Mouse (Mus musculus): ENCODE data around the gene Zfp683. TPM values are rescaled to one million over a fixed set of nuclear protein-coding genes. Genes with fewer than 3 reads are reported as not detected.

Gene Zfp683
- polyA plus RNA-seq, 1 experiment from 2014 or later, result not detected

- H3K9me3 ChIP-seq (replicated peaks), result no peaks in the 10 kb centered on the region
- 0 out of 2 replicates have a peak overlapping the region, but pooled peaks have one; percentile 20 for H3K9ac ChIP-seq
- H3K4me3 ChIP-seq, result no peak overlapping the region
- no peaks in the 10 kb centered on the region for H3K36me3 ChIP-seq
- H3K27ac ChIP-seq (ENCODE audit: poor library complexity, severe bottlenecking), result 0 out of 2 replicates have a peak overlapping the region, but pooled peaks have one; percentile 37
- ATAC-seq (ENCODE audit: insufficient number of reproducible peaks, low FRiP score), result no peak; the same call in 1 of the 2 replicates
- 4% methylated on average over 8 of the region's 8 CpGs for WGBS
- no peaks in the 10 kb centered on the region; the same call in 1 of the 2 replicates for H3K27me3 ChIP-seq (replicated peaks)
- peaks cover 28% of the 10 kb centered on the region for H3K4me1 ChIP-seq (replicated peaks)
- H3K4me2 ChIP-seq, result peak overlapping the region; percentile 23; the same call in 1 of the 2 replicates
These were observed 1.1 kb upstream of the Zfp683 start for GRCm38 (mm10) chr4:134052560-134052959.

- H3K9me3 ChIP-seq (replicated peaks), result no peaks in the 10 kb centered on the region
- H3K9ac ChIP-seq, result no peak overlapping the region
- H3K4me2 ChIP-seq, result peak overlapping the region; percentile 44
- H3K36me3 ChIP-seq, result no peaks in the 10 kb centered on the region
- H3K27me3 ChIP-seq (replicated peaks), result peaks cover 47% of the 10 kb centered on the region
- ATAC-seq (ENCODE audit: insufficient number of reproducible peaks, low FRiP score), result no peak
- 0 out of 2 replicates have a peak, but pooled peaks cover 4% of the 10 kb centered on the region for H3K4me1 ChIP-seq (replicated peaks)
- 20% methylated on average over 14 of the region's 14 CpGs for WGBS
- H3K27ac ChIP-seq (ENCODE audit: poor library complexity, severe bottlenecking), result no peak overlapping the region
- peak overlapping the region; percentile 12 for H3K4me3 ChIP-seq
These were observed 4.6 kb downstream of the Zfp683 start for GRCm38 (mm10) chr4:134058166-134058715.

GRCm38 (mm10) chr4:134058908-134059307 lies 5.3 kb downstream of the Zfp683 start:
- no peak for ATAC-seq (ENCODE audit: insufficient number of reproducible peaks, low FRiP score)
- H3K4me3 ChIP-seq, result 0 out of 2 replicates have a peak overlapping the region, but pooled peaks have one; percentile 12
- no peak overlapping the region for H3K4me2 ChIP-seq
- 0 out of 2 replicates have a peak, but pooled peaks cover 4% of the 10 kb centered on the region for H3K4me1 ChIP-seq (replicated peaks)
- H3K9me3 ChIP-seq (replicated peaks), result no peaks in the 10 kb centered on the region
- peaks cover 47% of the 10 kb centered on the region for H3K27me3 ChIP-seq (replicated peaks)
- H3K36me3 ChIP-seq, result no peaks in the 10 kb centered on the region
- no peak overlapping the region for H3K27ac ChIP-seq (ENCODE audit: poor library complexity, severe bottlenecking)
- 71% methylated on average over 6 of the region's 6 CpGs for WGBS
- no peak overlapping the region for H3K9ac ChIP-seq

- ATAC-seq (ENCODE audit: insufficient number of reproducible peaks, low FRiP score), result no peak
- peak within 1 kb of the TSS; percentile 19; the same call in 1 of the 2 replicates for H3K4me2 ChIP-seq
- H3K4me3 ChIP-seq, result no peak within 1 kb of the TSS
These were observed 6.7 kb downstream of the Zfp683 start, which contains the start of gene Crybg2 for GRCm38 (mm10) chr4:134060135-134060865. Crybg2 (plus strand) TSS chr4:134060815.

GRCm38 (mm10) chr4:134061166-134061830 lies 7.7 kb downstream of the Zfp683 start:
- ATAC-seq (ENCODE audit: insufficient number of reproducible peaks, low FRiP score), result no peak
- peaks cover 68% of the 10 kb centered on the region for H3K27me3 ChIP-seq (replicated peaks)
- no peak overlapping the region for H3K4me3 ChIP-seq
- peaks cover 12% of the 10 kb centered on the region; the same call in 1 of the 2 replicates for H3K4me1 ChIP-seq (replicated peaks)
- no peak overlapping the region for H3K9ac ChIP-seq
- no peaks in the 10 kb centered on the region for H3K36me3 ChIP-seq
- no peak overlapping the region for H3K4me2 ChIP-seq
- H3K9me3 ChIP-seq (replicated peaks), result no peaks in the 10 kb centered on the region
- no peak overlapping the region for H3K27ac ChIP-seq (ENCODE audit: poor library complexity, severe bottlenecking)
- whole genome bisulfite sequencing, result 51% methylated on average over 18 of the region's 18 CpGs

More at GRCm38 (mm10) chr4:134060135-134060865, 6.7 kb downstream of the Zfp683 start, which contains the start of gene Crybg2:
- Histone ChIP-seq H3K36me3 (no peaks in the 10 kb centered on the region), H3K9ac (0 out of 2 replicates have a peak within 1 kb of the TSS, but pooled peaks have one; percentile 6), H3K27ac (ENCODE audit: poor library complexity, severe bottlenecking) (no peak within 1 kb of the TSS), H3K27me3 (replicated peaks) (peaks cover 59% of the 10 kb centered on the region), H3K4me1 (replicated peaks) (peaks cover 8% of the 10 kb centered on the region; the same call in 1 of the 2 replicates), H3K9me3 (replicated peaks) (no peaks in the 10 kb centered on the region)
- WGBS, result 32% methylated on average over 28 of the region's 28 CpGs

- Histone ChIP-seq H3K9me3 (replicated peaks) (no peaks in the 10 kb centered on the region), H3K36me3 (no peaks in the 10 kb centered on the region), H3K27me3 (replicated peaks) (peaks cover 75% of the 10 kb centered on the region), H3K9ac (no peak overlapping the region), H3K27ac (ENCODE audit: poor library complexity, severe bottlenecking) (no peak overlapping the region), H3K4me1 (replicated peaks) (peaks cover 12% of the 10 kb centered on the region; the same call in 1 of the 2 replicates), H3K4me3 (no peak overlapping the region), H3K4me2 (no peak overlapping the region)
- WGBS, result 48% methylated on average over 8 of the region's 8 CpGs
- ATAC-seq (ENCODE audit: insufficient number of reproducible peaks, low FRiP score), result 0 out of 2 replicates have a peak, but pooled peaks have one; percentile 33
These were observed 8.4 kb downstream of the Zfp683 start for GRCm38 (mm10) chr4:134061944-134062446.

- H3K4me3 ChIP-seq, result no peak overlapping the region
- H3K27ac ChIP-seq (ENCODE audit: poor library complexity, severe bottlenecking), result no peak overlapping the region
- H3K27me3 ChIP-seq (replicated peaks), result peaks cover 80% of the 10 kb centered on the region
- no peaks in the 10 kb centered on the region for H3K36me3 ChIP-seq
- no peaks in the 10 kb centered on the region for H3K9me3 ChIP-seq (replicated peaks)
- ATAC-seq (ENCODE audit: insufficient number of reproducible peaks, low FRiP score), result no peak
- WGBS, result 54% methylated on average over 8 of the region's 8 CpGs
- no peak overlapping the region for H3K4me2 ChIP-seq
- H3K9ac ChIP-seq, result no peak overlapping the region
- H3K4me1 ChIP-seq (replicated peaks), result peaks cover 12% of the 10 kb centered on the region; the same call in 1 of the 2 replicates
These were observed 8.9 kb downstream of the Zfp683 start for GRCm38 (mm10) chr4:134062561-134062960.

GRCm38 (mm10) chr4:134065431-134066004 lies 11.9 kb downstream of the Zfp683 start:
- H3K9ac ChIP-seq, result no peak overlapping the region
- H3K27me3 ChIP-seq (replicated peaks), result peaks cover 63% of the 10 kb centered on the region
- H3K36me3 ChIP-seq, result no peaks in the 10 kb centered on the region
- no peak overlapping the region for H3K27ac ChIP-seq (ENCODE audit: poor library complexity, severe bottlenecking)
- H3K4me2 ChIP-seq, result peak overlapping the region; percentile 19; the same call in 1 of the 2 replicates
- ATAC-seq (ENCODE audit: insufficient number of reproducible peaks, low FRiP score), result no peak
- peak overlapping the region; percentile 15; the same call in 1 of the 2 replicates for H3K4me3 ChIP-seq
- peaks cover 9% of the 10 kb centered on the region; the same call in 1 of the 2 replicates for H3K4me1 ChIP-seq (replicated peaks)
- WGBS, result 23% methylated on average over 23 of the region's 23 CpGs
- H3K9me3 ChIP-seq (replicated peaks), result no peaks in the 10 kb centered on the region

GRCm38 (mm10) chr4:134067383-134067782 lies 13.7 kb downstream of the Zfp683 start:
- no peaks in the 10 kb centered on the region for H3K36me3 ChIP-seq
- WGBS, result 91% methylated on average over 8 of the region's 8 CpGs
- no peaks in the 10 kb centered on the region for H3K9me3 ChIP-seq (replicated peaks)
- peaks cover 8% of the 10 kb centered on the region; the same call in 1 of the 2 replicates for H3K4me1 ChIP-seq (replicated peaks)
- no peak; the same call in 1 of the 2 replicates for ATAC-seq (ENCODE audit: insufficient number of reproducible peaks, low FRiP score)
- H3K27me3 ChIP-seq (replicated peaks), result peaks cover 48% of the 10 kb centered on the region
- no peak overlapping the region for H3K27ac ChIP-seq (ENCODE audit: poor library complexity, severe bottlenecking)
- no peak overlapping the region for H3K4me3 ChIP-seq
- no peak overlapping the region for H3K4me2 ChIP-seq
- no peak overlapping the region for H3K9ac ChIP-seq

GRCm38 (mm10) chr4:134067833-134068544 lies 14.4 kb downstream of the Zfp683 start:
- Histone ChIP-seq H3K9ac (no peak overlapping the region), H3K4me3 (no peak overlapping the region), H3K36me3 (no peaks in the 10 kb centered on the region), H3K4me1 (replicated peaks) (peaks cover 8% of the 10 kb centered on the region; the same call in 1 of the 2 replicates), H3K4me2 (no peak overlapping the region), H3K27ac (ENCODE audit: poor library complexity, severe bottlenecking) (no peak overlapping the region), H3K9me3 (replicated peaks) (no peaks in the 10 kb centered on the region), H3K27me3 (replicated peaks) (peaks cover 41% of the 10 kb centered on the region)
- 75% methylated on average over 7 of the region's 7 CpGs for WGBS
- no peak for ATAC-seq (ENCODE audit: insufficient number of reproducible peaks, low FRiP score)

All from heart, embryonic 12.5 days (tissue).